Mouse (Mus musculus) midbrain, embryonic 15.5 days (tissue): ENCODE measurements at regions not wholly inside any gene's neighbourhood (a gene's known extent, or its start where the extent isn't known, plus 50 kb on each side); places are given as distances from the start of the nearest gene placed in this dataset.

ENCODE experiments used
- ATAC-seq: fragments of 200-750 bp; cut with Nextera tagmentation; replicated peaks from 2 replicates; pipeline ENCODE4 v1.8.0; 2017; ENCODE audit warnings: moderate TSS enrichment
- H3K27ac ChIP-seq: fragments of 300-500 bp; sonication (generic); 2 replicates; pipeline ENCODE4 v1.5.1; 2015; ENCODE audit warnings: mild to moderate bottlenecking, inconsistent platforms
- H3K27me3 ChIP-seq: fragments of 300-500 bp; sonication (generic); replicated peaks from 2 replicates; pipeline ENCODE4 v1.6.1; 2015; ENCODE audit warnings: inconsistent platforms
- H3K36me3 ChIP-seq: fragments of 300-500 bp; sonication (generic); replicated peaks from 2 replicates; pipeline ENCODE4 v1.6.1; 2015; ENCODE audit warnings: inconsistent platforms
- H3K4me1 ChIP-seq: fragments of 300-500 bp; sonication (generic); 2 replicates; pipeline ENCODE4 v1.6.1; 2015; ENCODE audit warnings: inconsistent platforms
- H3K4me2 ChIP-seq: fragments of 300-500 bp; sonication (generic); 2 replicates; pipeline ENCODE4 v1.6.1; 2015; ENCODE audit warnings: inconsistent platforms, mild to moderate bottlenecking, moderate library complexity
- H3K4me3 ChIP-seq: fragments of 300-500 bp; sonication (generic); 2 replicates; pipeline ENCODE4 v1.5.1; 2015; ENCODE audit warnings: mild to moderate bottlenecking, inconsistent platforms
- H3K9ac ChIP-seq: fragments of 300-500 bp; sonication (generic); 2 replicates; pipeline ENCODE4 v1.6.1; 2015; ENCODE audit warnings: mild to moderate bottlenecking, inconsistent platforms
- H3K9me3 ChIP-seq: fragments of 300-500 bp; sonication (generic); 2 replicates; pipeline ENCODE4 v1.6.1; 2016; ENCODE audit warnings: inconsistent platforms
- WGBS: fragments of 180-500 bp; shearing (Covaris S2); methylation state at CpG from one replicate; pipeline ENCODE4 v1.1.7; 2015; ENCODE audit warnings: mixed read lengths; 5-methylcytosine and 5-hydroxymethylcytosine counted together

- Histone ChIP-seq H3K36me3 (no peaks in the 10 kb centered on the region), H3K9ac (no peak overlapping the region), H3K27me3 (no peaks in the 10 kb centered on the region), H3K27ac (no peak overlapping the region), H3K4me2 (no peak overlapping the region), H3K4me3 (no peak overlapping the region), H3K4me1 (no peaks in the 10 kb centered on the region), H3K9me3 (no peaks in the 10 kb centered on the region)
- no peak for ATAC-seq
- WGBS = 88% methylated on average over 3 of the region's 3 CpGs
Measured at GRCm38 (mm10) chr14:79929451-79929850, 54.4 kb upstream of the Olfm4 start.

GRCm38 (mm10) chr14:79927161-79927560, 56.7 kb upstream of the Olfm4 start:
- Histone ChIP-seq H3K27ac (no peak overlapping the region), H3K4me3 (no peak overlapping the region), H3K27me3 (no peaks in the 10 kb centered on the region), H3K4me1 (no peaks in the 10 kb centered on the region), H3K9ac (no peak overlapping the region), H3K36me3 (no peaks in the 10 kb centered on the region), H3K4me2 (no peak overlapping the region), H3K9me3 (no peaks in the 10 kb centered on the region)
- ATAC-seq = no peak
- 59% methylated on average over 1 of the region's 1 CpGs for WGBS

- Histone ChIP-seq H3K4me1 (no peaks in the 10 kb centered on the region), H3K4me2 (no peak overlapping the region), H3K9me3 (no peaks in the 10 kb centered on the region), H3K36me3 (no peaks in the 10 kb centered on the region), H3K27me3 (no peaks in the 10 kb centered on the region), H3K4me3 (no peak overlapping the region), H3K27ac (no peak overlapping the region), H3K9ac (no peak overlapping the region)
- ATAC-seq = no peak
- 75% methylated on average over 9 of the region's 9 CpGs for WGBS
Measured at GRCm38 (mm10) chr14:79916960-79917848, 66.7 kb upstream of the Olfm4 start.

GRCm38 (mm10) chr14:79914966-79915365, 68.9 kb upstream of the Olfm4 start:
- Histone ChIP-seq H3K9me3 (no peaks in the 10 kb centered on the region), H3K27me3 (no peaks in the 10 kb centered on the region), H3K4me2 (no peak overlapping the region), H3K27ac (no peak overlapping the region), H3K9ac (no peak overlapping the region), H3K36me3 (no peaks in the 10 kb centered on the region), H3K4me1 (peaks cover under 1% of the 10 kb centered on the region), H3K4me3 (no peak overlapping the region)
- 71% methylated on average over 4 of the region's 4 CpGs for WGBS
- no peak for ATAC-seq

GRCm38 (mm10) chr14:79913315-79913714, 70.6 kb upstream of the Olfm4 start:
- Histone ChIP-seq H3K4me1 (peaks cover 9% of the 10 kb centered on the region), H3K36me3 (no peaks in the 10 kb centered on the region), H3K9ac (no peak overlapping the region), H3K4me2 (no peak overlapping the region), H3K9me3 (no peaks in the 10 kb centered on the region), H3K27ac (no peak overlapping the region), H3K27me3 (no peaks in the 10 kb centered on the region), H3K4me3 (no peak overlapping the region)
- peak; percentile 55; the same call in 1 of the 2 replicates for ATAC-seq

- Histone ChIP-seq H3K36me3 (no peaks in the 10 kb centered on the region), H3K9ac (no peak overlapping the region), H3K4me2 (no peak overlapping the region), H3K9me3 (no peaks in the 10 kb centered on the region), H3K4me3 (no peak overlapping the region), H3K27ac (no peak overlapping the region), H3K27me3 (no peaks in the 10 kb centered on the region), H3K4me1 (peaks cover 9% of the 10 kb centered on the region)
- 30% methylated on average over 4 of the region's 4 CpGs for WGBS
- no peak for ATAC-seq
Measured at GRCm38 (mm10) chr14:79912610-79913009, 71.3 kb upstream of the Olfm4 start.

GRCm38 (mm10) chr14:79907761-79908160, 76.1 kb upstream of the Olfm4 start:
- Histone ChIP-seq H3K9ac (no peak overlapping the region), H3K4me1 (peaks cover 9% of the 10 kb centered on the region), H3K27ac (no peak overlapping the region), H3K36me3 (no peaks in the 10 kb centered on the region), H3K9me3 (no peaks in the 10 kb centered on the region), H3K27me3 (no peaks in the 10 kb centered on the region), H3K4me2 (no peak overlapping the region), H3K4me3 (no peak overlapping the region)
- no peak for ATAC-seq
- 45% methylated on average over 4 of the region's 4 CpGs for WGBS

- WGBS = 50% methylated on average over 2 of the region's 2 CpGs
- H3K27me3 ChIP-seq = no peaks in the 10 kb centered on the region
- H3K4me2 ChIP-seq = no peak overlapping the region
- H3K4me3 ChIP-seq = no peak overlapping the region
- H3K27ac ChIP-seq = no peak overlapping the region
- no peak overlapping the region for H3K9ac ChIP-seq
- H3K4me1 ChIP-seq = peaks cover 9% of the 10 kb centered on the region
- H3K36me3 ChIP-seq = no peaks in the 10 kb centered on the region
- H3K9me3 ChIP-seq = no peaks in the 10 kb centered on the region
- no peak for ATAC-seq
Measured at GRCm38 (mm10) chr14:79905574-79905973, 78.3 kb upstream of the Olfm4 start.

GRCm38 (mm10) chr14:79902355-79902754, 81.5 kb upstream of the Olfm4 start:
- no peaks in the 10 kb centered on the region for H3K9me3 ChIP-seq
- no peak overlapping the region for H3K4me3 ChIP-seq
- no peak overlapping the region for H3K9ac ChIP-seq
- H3K27me3 ChIP-seq = 0 out of 2 replicates have a peak, but pooled peaks cover 4% of the 10 kb centered on the region
- H3K36me3 ChIP-seq = no peaks in the 10 kb centered on the region
- 22% methylated on average over 1 of the region's 1 CpGs for WGBS
- H3K4me2 ChIP-seq = no peak overlapping the region
- H3K27ac ChIP-seq = no peak overlapping the region
- H3K4me1 ChIP-seq = no peaks in the 10 kb centered on the region
- 0 out of 2 replicates have a peak, but pooled peaks have one; percentile 54 for ATAC-seq

GRCm38 (mm10) chr14:79898240-79898639, 85.6 kb upstream of the Olfm4 start:
- WGBS = 17% methylated on average over 5 of the region's 5 CpGs
- H3K4me2 ChIP-seq = no peak overlapping the region
- H3K9ac ChIP-seq = no peak overlapping the region
- H3K27me3 ChIP-seq = 0 out of 2 replicates have a peak, but pooled peaks cover 4% of the 10 kb centered on the region
- H3K36me3 ChIP-seq = no peaks in the 10 kb centered on the region
- no peak overlapping the region for H3K27ac ChIP-seq
- H3K4me3 ChIP-seq = no peak overlapping the region
- ATAC-seq = no peak
- H3K4me1 ChIP-seq = 0 out of 2 replicates have a peak, but pooled peaks cover 2% of the 10 kb centered on the region
- H3K9me3 ChIP-seq = no peaks in the 10 kb centered on the region

- Histone ChIP-seq H3K4me1 (0 out of 2 replicates have a peak, but pooled peaks cover 2% of the 10 kb centered on the region), H3K27me3 (0 out of 2 replicates have a peak, but pooled peaks cover under 1% of the 10 kb centered on the region), H3K27ac (peak overlapping the region; percentile 12; the same call in 1 of the 2 replicates), H3K4me3 (no peak overlapping the region), H3K4me2 (no peak overlapping the region), H3K36me3 (no peaks in the 10 kb centered on the region), H3K9me3 (no peaks in the 10 kb centered on the region), H3K9ac (no peak overlapping the region)
- 32% methylated on average over 4 of the region's 4 CpGs for WGBS
- ATAC-seq = no peak
Measured at GRCm38 (mm10) chr14:79893241-79893640, 90.6 kb upstream of the Olfm4 start.

GRCm38 (mm10) chr14:79890682-79891081, 93.2 kb upstream of the Olfm4 start:
- Histone ChIP-seq H3K4me1 (0 out of 2 replicates have a peak, but pooled peaks cover 2% of the 10 kb centered on the region), H3K9me3 (no peaks in the 10 kb centered on the region), H3K36me3 (no peaks in the 10 kb centered on the region), H3K4me2 (no peak overlapping the region), H3K9ac (no peak overlapping the region), H3K27ac (no peak overlapping the region), H3K27me3 (no peaks in the 10 kb centered on the region), H3K4me3 (no peak overlapping the region)
- WGBS = 76% methylated on average over 2 of the region's 2 CpGs
- no peak for ATAC-seq

- ATAC-seq = no peak
- H3K27me3 ChIP-seq = peaks cover 3% of the 10 kb centered on the region; the same call in 1 of the 2 replicates
- H3K4me2 ChIP-seq = no peak overlapping the region
- H3K9me3 ChIP-seq = no peaks in the 10 kb centered on the region
- H3K27ac ChIP-seq = no peak overlapping the region
- H3K36me3 ChIP-seq = no peaks in the 10 kb centered on the region
- 78% methylated on average over 4 of the region's 4 CpGs for WGBS
- H3K4me3 ChIP-seq = no peak overlapping the region
- no peak overlapping the region for H3K9ac ChIP-seq
- H3K4me1 ChIP-seq = 0 out of 2 replicates have a peak, but pooled peaks cover 2% of the 10 kb centered on the region
Measured at GRCm38 (mm10) chr14:79890280-79890679, 93.6 kb upstream of the Olfm4 start.
